Mouse (Mus musculus) bone marrow, adult 2 months (tissue): ENCODE data around the gene Pde4d. TPM values are rescaled to one million over a fixed set of nuclear protein-coding genes. Genes with fewer than 3 reads are reported as not detected.

ENCODE experiments used
- H3K27ac ChIP-seq: fragments of 200-500 bp; 2 replicates; pipeline ENCODE4 v1.5.1; 2012; ENCODE audit warnings: low read depth, mild to moderate bottlenecking, control low read depth, inconsistent platforms, low read length; ENCODE audit not compliant: control insufficient read depth, poor library complexity, insufficient read depth
- H3K4me1 ChIP-seq: fragments of 200-500 bp; 2 replicates; pipeline ENCODE4 v1.6.1; 2011; ENCODE audit warnings: low read length; ENCODE audit not compliant: control insufficient read depth, insufficient read depth
- H3K4me3 ChIP-seq: fragments of 200-500 bp; replicated peaks from 2 replicates; pipeline ENCODE3; 2011; ENCODE audit warnings: mild to moderate bottlenecking, low read depth, low read length, control low read depth; ENCODE audit not compliant: control insufficient read depth
- CTCF ChIP-seq: fragments of 200-500 bp; IDR thresholded peaks from 2 replicates; pipeline ENCODE4 v1.5.1; 2011; ENCODE audit warnings: low read length, control low read depth; ENCODE audit not compliant: control insufficient read depth, insufficient read depth
- POLR2A ChIP-seq: fragments of 200-500 bp; IDR thresholded peaks from 2 replicates; pipeline ENCODE4 v1.6.1; 2011; ENCODE audit warnings: low read depth, mild to moderate bottlenecking, control low read depth, low read length, borderline replicate concordance; ENCODE audit not compliant: control insufficient read depth
- WGBS: fragments of 180-500 bp; shearing (Covaris S2); methylation state at CpG from one replicate; pipeline ENCODE4 v1.1.7; 2018; 5-methylcytosine and 5-hydroxymethylcytosine counted together
- polyA plus RNA-seq: library from polyadenylated mRNA; stranded (reverse); fragments of >200 nt; gene quantifications from 2 replicates; pipeline ENCODE4 v1.2.4, GENCODE M21; 2011; ENCODE audit warnings: low replicate concordance; ENCODE audit not compliant: missing spikeins, insufficient read depth, insufficient read length

The Pde4d gene
- polyA plus RNA-seq, 1 experiment = 17.6 TPM

GRCm38 (mm10) chr13:109808039-109808438 lies 1358.3 kb downstream of the Pde4d start:
- 54% methylated on average over 6 of the region's 6 CpGs for WGBS
- H3K27ac ChIP-seq = no peak overlapping the region

DNA sequence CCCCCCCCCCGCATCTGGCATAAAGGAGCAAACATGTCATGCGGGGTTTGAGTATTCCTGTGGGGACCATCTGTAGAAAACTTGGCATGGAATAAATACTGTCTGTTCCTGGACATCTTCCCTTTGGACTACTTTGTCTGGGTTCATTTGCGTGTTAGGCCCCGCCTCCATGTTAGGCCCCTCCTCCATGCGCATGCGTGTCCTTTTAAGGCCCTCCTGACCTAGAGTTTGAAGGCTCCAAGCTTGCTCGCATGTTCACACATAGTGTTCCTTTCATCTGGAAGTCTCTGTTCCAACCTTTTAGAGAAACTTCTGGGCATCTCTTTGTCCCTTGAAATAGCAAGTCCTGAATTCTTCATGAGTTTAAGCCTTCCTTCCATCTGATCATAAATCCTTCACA lies 1359.2 kb downstream of the Pde4d start:
- TF ChIP-seq CTCF (no peak), POLR2A (no peak)
- 89% methylated on average over 7 of the region's 7 CpGs for WGBS
- no peak overlapping the region for H3K4me3 ChIP-seq
- H3K4me1 ChIP-seq = no peaks in the 10 kb centered on the region
- H3K27ac ChIP-seq = no peak overlapping the region

More at GRCm38 (mm10) chr13:109808039-109808438, 1358.3 kb downstream of the Pde4d start:
- no peaks in the 10 kb centered on the region for H3K4me1 ChIP-seq
- no peak overlapping the region for H3K4me3 ChIP-seq
- TF ChIP-seq POLR2A (no peak), CTCF (no peak)

DNA sequence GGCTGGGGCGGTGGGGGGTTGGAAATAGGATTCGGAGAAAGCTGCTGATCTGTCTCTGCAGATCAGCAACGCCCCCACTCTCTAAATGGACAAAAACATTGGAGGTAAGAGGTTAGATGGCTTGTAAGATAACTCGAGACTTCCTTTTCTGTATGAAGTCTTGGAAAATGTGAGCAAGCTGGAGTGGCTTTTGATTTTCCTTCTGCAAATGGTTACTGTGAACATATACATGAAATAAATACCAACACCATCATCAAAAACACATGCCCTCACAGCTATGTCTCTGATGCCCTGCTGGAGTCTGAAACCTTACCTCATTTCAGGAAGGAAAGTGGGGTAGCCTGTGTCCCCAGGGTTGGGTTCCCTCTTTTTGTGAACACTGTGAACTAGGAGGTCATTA lies 1359.9 kb downstream of the Pde4d start:
- Histone ChIP-seq H3K27ac (no peak overlapping the region), H3K4me3 (no peak overlapping the region), H3K4me1 (no peaks in the 10 kb centered on the region; the same call in 1 of the 2 replicates)
- TF ChIP-seq CTCF (no peak), POLR2A (no peak)
- WGBS = 61% methylated on average over 4 of the region's 4 CpGs

- Histone ChIP-seq H3K27ac (no peak overlapping the region), H3K4me3 (no peak overlapping the region), H3K4me1 (peaks cover 1% of the 10 kb centered on the region; the same call in 1 of the 2 replicates)
- TF ChIP-seq POLR2A = no peak
- no peak for TF ChIP-seq CTCF
- WGBS = 81% methylated on average over 4 of the region's 4 CpGs
These were observed 1364.2 kb downstream of the Pde4d start for GRCm38 (mm10) chr13:109813924-109814323.

GRCm38 (mm10) chr13:109819071-109819470 lies 1369.3 kb downstream of the Pde4d start:
- peaks cover 3% of the 10 kb centered on the region; the same call in 1 of the 2 replicates for H3K4me1 ChIP-seq
- no peak overlapping the region for H3K4me3 ChIP-seq
- H3K27ac ChIP-seq = no peak overlapping the region
- WGBS = 42% methylated on average over 3 of the region's 3 CpGs
- no peak for TF ChIP-seq CTCF
- TF ChIP-seq POLR2A = no peak

DNA sequence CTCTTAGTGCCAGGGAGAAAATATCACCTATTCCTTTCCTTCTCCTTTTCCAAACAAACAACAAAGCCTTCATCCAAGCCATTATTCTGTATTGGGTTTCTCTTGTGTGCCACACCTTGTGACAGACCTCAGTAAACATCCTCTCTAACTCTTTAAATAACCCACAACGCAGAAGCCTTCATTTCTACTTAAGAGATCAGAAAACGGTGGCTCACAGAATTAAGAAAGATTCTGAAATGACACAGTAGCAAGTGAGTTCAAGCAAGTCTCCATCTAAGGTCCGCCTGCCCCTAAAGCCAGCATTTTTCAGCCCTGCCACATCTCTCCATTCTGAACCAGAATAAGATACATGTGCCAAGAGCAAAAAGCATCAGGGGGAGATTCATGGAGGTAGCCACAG lies 1370.4 kb downstream of the Pde4d start:
- TF ChIP-seq POLR2A (no peak), CTCF (no peak)
- Histone ChIP-seq H3K27ac (no peak overlapping the region), H3K4me3 (no peak overlapping the region), H3K4me1 (peaks cover 3% of the 10 kb centered on the region; the same call in 1 of the 2 replicates)
- WGBS = 58% methylated on average over 3 of the region's 3 CpGs

- no peak overlapping the region for H3K27ac ChIP-seq
- no peak for TF ChIP-seq POLR2A
- no peak for TF ChIP-seq CTCF
- no peak overlapping the region for H3K4me3 ChIP-seq
- H3K4me1 ChIP-seq = peaks cover 3% of the 10 kb centered on the region; the same call in 1 of the 2 replicates
- 55% methylated on average over 3 of the region's 3 CpGs for WGBS
These were observed 1371.1 kb downstream of the Pde4d start for GRCm38 (mm10) chr13:109820866-109821265.

DNA sequence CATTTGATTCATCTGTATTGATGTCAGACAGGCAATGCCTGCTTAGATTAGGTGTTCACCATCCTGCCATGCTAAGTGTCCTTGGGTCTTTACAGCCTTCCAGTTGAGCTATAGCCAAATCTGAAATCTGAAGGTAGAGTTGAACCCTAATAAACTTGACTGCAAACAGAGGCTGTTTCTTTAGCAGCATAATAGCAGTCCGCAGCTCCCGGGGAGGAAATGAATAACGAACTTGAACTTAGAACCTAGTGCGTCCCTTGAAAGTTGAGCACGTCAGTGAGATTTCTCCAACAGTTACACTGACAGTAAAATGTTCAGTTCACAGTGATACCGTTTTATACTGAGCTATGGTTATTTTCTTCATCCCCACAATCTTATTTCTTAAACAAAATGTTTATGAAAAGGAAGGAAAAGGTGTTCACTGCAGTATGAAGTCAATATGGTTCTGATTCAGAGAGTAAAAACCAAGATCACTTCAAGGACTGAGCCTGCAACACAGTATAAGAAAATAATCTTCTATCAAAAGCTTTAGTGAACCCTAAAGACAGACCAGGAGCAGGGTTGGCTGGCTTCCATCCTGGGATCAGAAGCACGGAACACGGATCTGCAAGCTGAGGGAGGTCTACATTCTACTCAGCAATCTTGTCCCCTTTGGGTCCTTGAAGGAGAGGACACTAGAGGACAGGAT lies 1372.1 kb downstream of the Pde4d start:
- Histone ChIP-seq H3K4me1 (peaks cover 3% of the 10 kb centered on the region; the same call in 1 of the 2 replicates), H3K27ac (peak overlapping the region; percentile 0), H3K4me3 (peak overlapping the region; percentile 2)
- TF ChIP-seq POLR2A (no peak), CTCF (no peak)
- 8% methylated on average over 8 of the region's 8 CpGs for WGBS
